Mouse (Mus musculus) liver, embryonic 14 days (tissue): ENCODE results near the gene Ccdc7a. TPM values are rescaled to one million over a fixed set of nuclear protein-coding genes. Genes with fewer than 3 reads are reported as not detected.

Experiments
- polyA plus RNA-seq: library from polyadenylated mRNA; depleted of rRNA; stranded (reverse); fragments of >200 nt; gene quantifications from 2 replicates; pipeline ENCODE4 v1.2.3, GENCODE M21; 2012; rRNA removed

The Ccdc7a gene
- not detected in 2 replicates for polyA plus RNA-seq

DNA sequence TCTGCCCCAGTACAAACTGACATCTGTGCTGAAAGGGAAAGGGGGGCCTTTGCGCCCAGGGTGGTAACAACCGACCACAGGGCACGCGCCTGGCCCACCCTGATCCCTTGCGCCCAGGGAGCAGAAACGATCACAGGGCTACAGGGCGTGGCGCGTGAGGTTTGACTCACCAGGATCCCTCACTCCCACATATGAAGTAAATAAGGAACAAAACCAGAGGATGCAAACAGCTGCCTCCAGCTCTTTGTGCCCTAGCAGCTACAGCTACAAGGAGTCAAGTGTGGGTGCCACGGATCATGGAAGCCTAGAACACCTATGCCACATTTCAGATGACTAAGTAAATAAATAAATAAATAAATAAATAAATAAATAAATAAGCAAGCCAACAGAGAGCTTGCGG is at the start of gene Ccdc7a:
Gene Ccdc7a, minus strand, starts transcription at position 101 of the 400 bp plus-strand sequence.

DNA sequence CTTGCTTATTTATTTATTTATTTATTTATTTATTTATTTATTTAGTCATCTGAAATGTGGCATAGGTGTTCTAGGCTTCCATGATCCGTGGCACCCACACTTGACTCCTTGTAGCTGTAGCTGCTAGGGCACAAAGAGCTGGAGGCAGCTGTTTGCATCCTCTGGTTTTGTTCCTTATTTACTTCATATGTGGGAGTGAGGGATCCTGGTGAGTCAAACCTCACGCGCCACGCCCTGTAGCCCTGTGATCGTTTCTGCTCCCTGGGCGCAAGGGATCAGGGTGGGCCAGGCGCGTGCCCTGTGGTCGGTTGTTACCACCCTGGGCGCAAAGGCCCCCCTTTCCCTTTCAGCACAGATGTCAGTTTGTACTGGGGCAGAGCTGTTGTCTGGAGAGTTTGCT is 1.5 kb upstream of the Ccdc7a start, which contains the start of gene Ccdc7b:
Gene Ccdc7b, plus strand, starts transcription at position 301 of the 400 bp plus-strand sequence.

DNA sequence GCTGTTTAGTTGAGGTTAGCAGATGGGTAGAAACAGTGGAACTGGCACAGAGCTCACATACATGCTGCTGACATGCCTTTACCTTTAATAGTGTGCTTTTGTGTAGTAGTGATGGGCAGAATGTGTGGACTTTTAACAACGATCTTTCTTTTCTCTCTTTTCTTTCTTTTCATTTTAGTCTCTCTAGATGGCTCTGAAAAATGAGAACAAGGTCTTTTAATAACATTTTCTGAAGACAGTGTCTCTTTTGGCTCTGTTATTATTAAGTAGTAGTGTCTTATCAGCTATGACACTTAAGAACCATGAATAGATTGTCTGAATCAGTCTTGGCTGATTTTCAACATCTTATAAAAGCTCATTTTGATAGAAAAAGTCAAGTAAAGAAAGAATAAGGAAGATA is 266.7 kb downstream of the Ccdc7a start, which contains the start of gene Gm3952:
Gene Gm3952, minus strand, starts transcription at position 101 of the 400 bp plus-strand sequence.

DNA sequence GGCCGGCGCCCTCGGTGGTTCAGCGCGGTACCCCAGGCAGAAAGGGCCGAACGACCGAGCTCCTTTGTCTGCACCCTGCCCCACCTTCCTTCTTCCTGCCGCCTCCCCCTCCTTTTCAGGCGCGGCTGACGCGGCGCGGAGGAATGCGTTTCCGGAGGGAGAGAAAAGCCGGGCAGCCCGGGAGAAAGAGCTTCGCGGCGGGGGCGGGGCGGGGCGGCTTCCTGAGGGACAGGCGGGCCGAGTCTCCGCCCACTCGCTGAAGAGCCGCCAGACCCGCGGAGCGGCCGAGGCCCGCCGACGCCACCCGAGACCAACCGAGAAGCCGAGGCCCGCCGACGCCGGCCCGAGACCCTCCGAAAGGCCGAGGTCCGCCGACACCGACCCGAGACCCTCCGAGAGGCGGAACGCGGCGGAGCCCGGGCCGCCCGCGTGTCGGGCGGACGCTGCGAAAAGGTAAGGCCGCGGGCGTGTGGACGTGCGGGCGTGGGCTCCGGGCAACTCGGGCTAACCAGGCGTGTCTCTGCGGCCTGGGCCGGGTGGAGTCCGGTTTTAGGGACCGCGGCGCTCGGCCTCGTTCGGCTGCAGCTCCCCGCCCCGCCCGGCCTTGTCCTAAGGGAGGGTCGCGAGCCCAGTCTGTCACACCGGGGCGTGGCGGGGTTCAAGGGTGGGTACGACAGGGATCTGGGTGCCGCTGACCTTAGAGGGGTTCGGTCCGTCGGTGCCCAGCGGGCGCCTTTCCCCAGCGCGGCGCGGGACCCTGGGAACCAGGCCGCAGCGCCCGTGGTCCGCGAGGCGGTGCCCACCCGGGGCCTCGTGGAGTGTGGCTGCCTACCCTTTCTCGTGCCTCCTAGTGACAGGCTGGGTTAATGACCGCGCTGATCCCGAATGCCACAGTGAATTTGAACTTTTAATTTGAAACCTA is 379.5 kb downstream of the Ccdc7a start, which contains the start of gene Itgb1:
Gene Itgb1, plus strand, starts transcription at position 148 of the 922 bp plus-strand sequence.

Other genes with a start within 250 kb of the Ccdc7a start
- gene Ccdc7b, start 1.6 kb upstream of the Ccdc7a start, polyA plus RNA-seq, result not detected in 2 replicates
- gene Gm10999, start 66.1 kb upstream of the Ccdc7a start, polyA plus RNA-seq, result not detected in 2 replicates
- gene 2610044O15Rik8, start 168.9 kb upstream of the Ccdc7a start, polyA plus RNA-seq, result 4.3 TPM in 2 replicates